Mouse (Mus musculus): ENCODE measurements around the gene Apln.
A peak's percentile ranks its signal among the peaks of the same experiment; 100 is the strongest.

Gene Apln

GRCm38 (mm10) chrX:48034144-48035113, at the start of gene Apln:
Gene Apln (minus strand): TSS chrX:48034853.
- peak; percentile 26 for DNase-seq (ENCODE audit: low spot score)

GRCm38 (mm10) chrX:48082364-48082763, 47.7 kb upstream of the Apln start:
- DNase-seq (ENCODE audit: low spot score), result no peak

DNA sequence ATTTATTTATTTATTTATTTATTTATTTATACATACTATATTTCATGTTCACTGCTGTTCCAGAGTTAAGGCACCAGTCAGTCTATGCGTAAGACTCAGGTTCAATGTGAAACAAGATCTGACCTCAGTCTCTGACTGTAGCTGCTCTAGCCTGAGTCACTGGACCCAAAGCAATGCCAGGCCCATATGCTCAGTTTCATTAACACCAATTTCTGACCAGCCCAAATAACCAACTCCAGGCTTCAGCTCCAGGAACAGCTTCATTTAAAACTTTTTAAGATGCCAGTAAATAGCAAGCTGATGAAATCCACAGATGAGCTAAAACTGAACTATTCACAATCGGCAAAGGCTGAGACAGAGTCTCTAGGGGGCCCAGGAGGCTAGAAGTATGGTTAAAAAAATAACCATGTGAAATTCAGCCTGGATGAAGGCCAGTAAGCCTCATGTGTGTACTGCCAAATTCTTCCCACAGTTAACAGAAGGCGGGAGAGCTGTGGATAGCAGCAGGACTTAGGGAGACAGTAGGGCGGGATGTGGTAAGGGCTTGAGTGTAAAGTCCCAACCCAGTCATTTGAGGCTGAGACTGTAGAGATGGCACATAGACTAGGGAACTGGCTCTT, 42.3 kb upstream of the Apln start:
- no peak for DNase-seq (ENCODE audit: low spot score)

- no peak for DNase-seq (ENCODE audit: low spot score)
These were observed 40.0 kb upstream of the Apln start for GRCm38 (mm10) chrX:48074691-48075090.

DNA sequence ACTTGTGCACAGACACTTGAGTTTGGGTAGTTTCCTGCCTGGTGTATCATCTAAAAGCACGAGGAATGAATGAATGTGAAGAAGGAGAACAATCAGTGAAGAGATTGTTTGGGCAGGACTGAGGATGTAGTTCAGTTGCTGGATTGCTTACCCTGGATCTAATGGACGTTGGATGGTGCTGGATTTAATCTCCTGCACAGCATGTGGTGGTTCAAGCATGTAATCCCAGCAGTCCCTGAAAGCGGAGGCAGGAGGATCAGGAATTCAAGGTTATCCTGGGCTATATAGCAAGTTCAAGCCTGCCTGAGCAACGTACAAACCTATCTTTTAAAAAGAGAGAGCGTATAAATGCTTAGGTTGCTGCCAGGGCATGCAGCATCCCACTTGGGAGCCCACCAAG, 37.7 kb upstream of the Apln start:
- DNase-seq (ENCODE audit: low spot score), result no peak

GRCm38 (mm10) chrX:48071961-48072360, 37.3 kb upstream of the Apln start:
- no peak for DNase-seq (ENCODE audit: low spot score)

DNA sequence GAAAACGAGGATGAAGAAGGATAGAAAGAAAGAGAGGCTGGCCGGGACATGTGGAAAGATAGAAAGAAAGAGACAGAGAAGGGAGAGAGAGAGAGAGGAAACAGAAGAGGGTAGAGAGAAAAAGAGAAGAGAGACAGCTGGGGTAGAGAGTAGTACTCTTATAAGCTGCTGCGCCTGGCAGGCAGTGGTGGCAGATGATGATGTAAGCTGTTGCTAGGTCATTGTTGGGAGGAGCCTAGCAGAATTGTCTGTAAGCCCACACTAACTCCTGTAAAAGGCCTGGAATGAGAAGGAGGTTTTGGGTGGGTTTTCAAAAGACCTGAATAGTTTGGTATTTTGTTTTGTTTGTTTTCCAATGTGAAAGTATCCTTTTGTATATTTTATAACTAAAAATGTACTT, 32.2 kb upstream of the Apln start:
- no peak for DNase-seq (ENCODE audit: low spot score)

GRCm38 (mm10) chrX:48064166-48064853, 29.7 kb upstream of the Apln start:
- DNase-seq (ENCODE audit: low spot score), result no peak

DNA sequence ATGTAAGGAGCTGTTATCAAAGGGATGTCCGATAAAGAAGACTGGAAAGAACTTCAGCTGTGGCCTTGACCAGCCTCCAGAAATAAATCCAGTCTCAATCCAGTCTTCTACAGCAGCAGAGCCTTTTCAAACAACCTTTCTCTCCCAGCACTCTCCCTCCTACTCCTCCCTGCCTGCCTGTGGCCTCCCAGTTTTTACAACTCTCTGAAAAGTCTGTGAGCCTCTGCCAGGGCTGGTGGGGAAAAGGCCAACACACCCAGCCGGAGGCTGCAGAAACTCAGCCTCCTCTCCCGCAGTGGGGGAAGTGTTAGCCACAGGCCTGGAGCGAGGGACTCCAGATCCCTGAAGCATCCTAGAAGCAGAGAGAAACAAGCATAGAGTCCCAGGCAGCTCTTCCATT, 27.8 kb upstream of the Apln start:
- DNase-seq (ENCODE audit: low spot score), result no peak

DNA sequence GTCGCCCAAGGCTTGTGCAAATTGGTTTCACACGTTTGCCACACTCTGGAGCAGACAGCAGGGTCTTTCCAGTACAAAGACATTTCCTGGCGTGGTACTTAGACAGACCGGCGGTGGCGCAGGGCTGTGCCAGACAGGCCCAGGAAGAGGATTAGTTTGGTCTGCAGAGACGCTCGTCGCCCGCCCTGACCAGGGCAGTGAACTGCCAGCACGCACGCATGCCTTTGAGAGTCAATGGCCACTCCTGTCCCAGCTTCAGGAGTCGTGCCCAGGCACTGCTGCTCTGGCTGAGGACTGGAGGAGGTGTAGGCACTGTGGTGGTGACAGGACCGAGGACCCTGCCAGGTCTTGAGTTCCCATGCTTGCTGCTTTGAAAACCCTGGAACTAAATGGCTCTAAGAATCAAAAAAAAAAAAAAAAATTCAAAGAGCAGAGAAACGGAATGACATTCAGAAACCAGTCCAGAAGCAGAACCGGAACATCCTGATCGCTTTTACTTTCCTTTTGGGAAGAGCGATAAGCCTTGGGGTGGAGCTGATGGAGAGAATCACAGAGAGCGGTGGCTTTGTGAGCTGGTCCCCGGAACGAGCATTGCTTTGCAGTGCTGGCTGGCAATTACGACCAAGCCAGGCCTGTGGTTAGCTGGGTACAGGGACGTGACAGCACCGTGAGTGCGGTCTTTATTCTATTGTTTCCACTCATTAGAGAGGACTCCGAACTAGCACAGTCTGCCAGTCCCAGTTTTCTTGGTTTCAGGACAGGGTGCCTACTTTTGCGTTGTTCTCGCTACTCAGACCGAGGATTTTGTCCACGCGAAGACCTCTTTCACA, 19.7 kb upstream of the Apln start:
- no peak for DNase-seq (ENCODE audit: low spot score)

DNA sequence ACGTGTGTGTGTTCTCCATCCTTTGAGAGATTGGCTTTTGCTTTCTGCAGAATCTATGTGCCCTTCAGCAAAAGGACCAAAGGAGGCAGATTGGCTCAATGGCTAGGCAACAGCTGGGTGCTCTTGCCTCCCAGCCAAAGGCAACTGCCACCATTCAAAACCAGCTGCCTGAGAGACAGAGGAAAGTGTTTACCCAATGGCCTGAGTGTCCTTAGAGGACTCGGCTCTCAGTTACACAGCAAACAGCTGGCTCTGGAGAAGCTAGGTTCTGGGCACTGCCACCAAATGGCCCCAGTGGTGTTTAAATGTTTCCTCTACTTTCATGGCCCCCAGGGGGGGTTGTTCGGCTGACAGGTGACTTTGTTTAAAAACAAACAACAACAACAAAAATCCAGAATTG, 19.1 kb upstream of the Apln start:
- DNase-seq (ENCODE audit: low spot score), result no peak

DNA sequence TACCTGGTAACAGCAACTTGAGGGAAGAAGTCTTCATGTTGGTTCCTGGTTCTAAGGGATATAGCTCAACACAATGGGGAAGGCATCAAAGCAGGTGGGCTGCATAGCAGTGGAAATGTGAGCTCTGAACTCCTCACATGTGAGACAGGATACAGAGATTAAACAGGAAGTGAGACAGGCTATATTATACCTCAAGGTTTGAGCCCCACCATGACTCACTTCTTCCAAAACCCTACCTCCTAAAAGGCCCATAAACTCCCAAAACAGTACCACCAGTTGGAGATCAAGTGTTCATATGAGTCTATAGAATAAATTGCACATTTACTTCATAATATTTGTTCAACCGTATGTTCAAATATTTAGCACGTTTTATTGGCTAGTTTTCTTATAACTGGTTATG, 11.7 kb upstream of the Apln start:
- no peak for DNase-seq (ENCODE audit: low spot score)

DNA sequence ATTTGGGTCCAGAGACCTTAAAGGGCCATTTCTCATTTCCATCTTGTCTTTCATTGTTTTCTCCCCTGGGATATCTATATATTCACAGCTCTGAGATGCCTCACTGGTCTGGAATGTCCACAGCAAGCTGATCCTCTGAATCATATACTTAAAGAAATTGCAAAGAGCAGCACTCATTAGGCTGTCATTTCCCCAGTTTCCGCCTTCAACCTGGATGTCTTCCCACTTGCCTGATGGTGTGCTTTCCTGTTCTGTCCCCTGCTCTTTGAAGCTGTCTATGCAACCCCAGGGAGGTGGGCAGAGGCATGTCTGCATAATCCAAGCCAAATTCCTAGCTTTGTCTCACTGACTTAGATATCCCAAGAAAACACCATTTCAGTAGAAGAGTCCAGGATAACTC, 9.6 kb upstream of the Apln start:
- DNase-seq (ENCODE audit: low spot score), result no peak

DNA sequence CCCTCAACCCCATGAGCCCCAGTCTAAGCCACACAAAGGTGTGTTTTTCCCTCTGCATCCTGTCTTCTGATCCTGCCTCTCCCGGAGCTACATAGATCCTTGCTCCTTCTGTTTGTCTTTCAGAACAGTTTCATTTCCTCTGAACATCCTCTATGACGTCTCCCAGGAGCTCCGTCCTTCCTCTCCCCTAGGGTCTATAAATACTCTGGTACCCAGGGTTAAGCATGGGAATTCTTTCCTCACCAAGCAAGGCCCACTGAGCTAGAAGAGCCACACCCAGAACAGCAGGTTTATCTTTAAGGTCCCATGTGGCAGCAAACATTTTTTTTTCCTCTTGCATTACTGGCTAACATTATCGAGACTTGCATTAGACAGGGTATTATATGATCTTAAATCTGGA, 8.1 kb upstream of the Apln start:
- no peak for DNase-seq (ENCODE audit: low spot score)

- DNase-seq (ENCODE audit: low spot score), result no peak
These were observed 5.7 kb upstream of the Apln start for GRCm38 (mm10) chrX:48040379-48040778.

DNA sequence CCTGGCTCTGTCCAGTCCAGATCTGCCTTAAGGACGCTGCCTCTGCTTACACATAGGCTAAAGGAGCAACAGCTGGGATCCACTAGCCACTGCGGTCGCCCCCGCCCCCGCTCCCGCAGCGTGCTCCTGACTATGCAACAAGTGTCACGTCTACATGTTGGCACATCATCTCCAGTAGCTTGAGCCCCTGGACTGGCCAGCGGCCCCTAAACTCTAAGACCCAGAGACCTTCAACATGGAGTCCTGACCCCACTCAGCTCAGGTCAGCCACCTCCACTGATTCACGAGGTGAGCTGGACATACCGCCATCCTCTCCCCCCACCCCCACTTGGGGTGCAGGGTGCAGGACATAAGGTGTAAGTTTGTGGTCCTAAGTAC, 898 bp downstream of the Apln start:
- no peak for DNase-seq (ENCODE audit: low spot score)

GRCm38 (mm10) chrX:48033024-48033423, 1.6 kb downstream of the Apln start:
- DNase-seq (ENCODE audit: low spot score), result no peak

- no peak for DNase-seq (ENCODE audit: low spot score)
These were observed 2.8 kb downstream of the Apln start for GRCm38 (mm10) chrX:48031866-48032265.

DNA sequence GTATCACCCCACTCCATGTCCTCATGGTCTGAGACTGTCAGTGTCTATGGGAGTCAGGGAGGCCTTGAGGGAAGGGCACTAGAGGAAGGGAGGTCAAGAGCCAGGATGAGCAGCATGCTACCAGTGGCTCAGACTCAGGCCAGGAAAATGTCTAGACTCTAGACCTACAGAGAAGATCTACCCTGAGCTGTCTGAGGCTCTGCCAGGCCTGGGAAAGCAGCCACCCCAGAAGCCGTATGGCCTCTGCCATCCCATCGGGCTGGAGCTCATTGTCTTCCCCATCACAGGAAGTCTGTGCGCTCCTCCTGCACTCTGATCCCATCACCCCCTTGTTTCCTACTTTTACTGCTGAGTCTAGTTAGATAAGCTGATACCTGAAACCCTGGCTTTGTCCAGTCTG, 4.1 kb downstream of the Apln start:
- no peak for DNase-seq (ENCODE audit: low spot score)

- no peak for DNase-seq (ENCODE audit: low spot score)
These were observed 11.8 kb downstream of the Apln start for GRCm38 (mm10) chrX:48022811-48023210.

GRCm38 (mm10) chrX:48019940-48020339, 14.7 kb downstream of the Apln start:
- peak; percentile 33 for DNase-seq (ENCODE audit: low spot score)

DNA sequence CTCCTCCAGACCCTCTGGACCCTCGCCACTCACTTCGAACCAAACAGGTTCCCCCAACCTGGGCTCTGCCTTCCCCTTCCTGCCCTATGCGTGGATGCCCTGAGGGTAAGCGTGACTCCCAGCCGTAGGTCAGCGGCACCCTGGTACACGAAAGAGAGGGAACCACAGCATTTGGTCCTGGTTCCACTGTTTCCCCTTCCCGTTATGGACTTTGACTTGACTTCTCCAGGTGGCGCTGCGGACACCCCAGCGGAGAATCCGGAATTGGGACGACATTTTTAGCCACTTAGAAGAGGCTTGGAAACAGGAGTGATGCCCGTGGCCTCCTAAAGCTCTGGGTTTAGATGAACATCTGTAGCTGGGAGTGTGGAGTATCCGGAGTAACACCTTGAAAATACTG, 15.3 kb downstream of the Apln start:
- no peak for DNase-seq (ENCODE audit: low spot score)

Measured in testis, postnatal 14 days (tissue).